Comparison of ENCODE assay signal across 8 mouse cellular contexts in the genomic region with DNA sequence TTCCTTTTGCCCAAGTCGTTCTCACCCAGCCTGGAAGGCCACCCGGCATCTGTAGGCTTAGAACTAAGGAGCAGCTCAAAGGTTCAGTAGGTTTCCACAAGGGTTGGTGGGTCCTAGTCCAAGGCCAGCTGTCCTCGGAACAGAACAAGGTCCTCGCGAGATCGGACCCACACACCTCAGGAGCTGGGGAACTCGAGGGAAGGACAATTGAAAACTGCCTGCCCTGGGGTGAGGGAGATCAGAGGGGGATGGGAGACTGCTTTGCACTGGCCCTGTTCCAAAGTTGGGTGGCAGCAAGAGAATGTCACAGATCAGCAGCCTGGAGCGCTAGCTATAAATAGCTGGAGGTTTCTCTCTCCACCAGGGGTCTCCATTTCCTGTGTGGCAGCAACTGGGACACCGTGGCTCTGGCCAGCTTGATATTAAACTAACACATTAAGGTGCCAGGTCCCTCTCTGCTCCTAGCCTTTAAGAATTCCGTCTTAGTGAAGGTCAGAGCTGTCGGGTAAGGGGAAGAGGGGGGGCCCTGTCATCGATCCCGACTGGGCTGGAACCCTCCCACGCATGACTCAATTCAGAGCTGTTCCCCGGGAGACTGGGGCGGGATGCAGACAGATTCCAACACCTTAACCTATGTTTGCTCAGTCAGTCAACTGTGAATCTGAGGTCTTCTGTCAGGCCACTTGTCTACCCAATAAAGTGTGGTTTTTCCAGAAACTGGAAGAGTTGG. TPM values are rescaled to one million over a fixed set of nuclear protein-coding genes. Genes with fewer than 3 reads are reported as not detected.
A peak's percentile ranks its signal among the peaks of the same experiment; 100 is the strongest.
DNase-seq lines count a peak whose midpoint lies in the region; ATAC-seq lines count a peak whose summit lies in the region.

No protein-coding gene starts in this region.

- peaks cover 24% of the 10 kb centered on the region for H3K36me3 ChIP-seq in hindbrain, embryonic 15.5 days

- H3K4me1 ChIP-seq in hindbrain, embryonic 15.5 days (replicated peaks) = peaks cover 29% of the 10 kb centered on the region

- intact Hi-C loops in left cerebral cortex, postnatal 14 days (cut with DNase I) = loop anchor here (5.0 kb wide), 2 partner anchors 48 to 178 kb away; partner anchors contain the start of gene Cers5

- DNase-seq in left cerebral cortex, adult 18-20 months (ENCODE audit: low spot score in 2 of 2) = peak; percentile 59 to 65
- no peak for DNase-seq in left cerebral cortex, adult 11 months (ENCODE audit: low spot score)
- peak; percentile 85 for DNase-seq in cerebellum, adult 9-11 months
- DNase-seq in frontal cortex, postnatal 36 days (ENCODE audit: low spot score in 2 of 2) = peak; percentile 77 to 78
- peak; percentile 75 to 89 for DNase-seq in left cerebral cortex, postnatal 14 days (ENCODE audit: low spot score in 2 of 2)
- peak; percentile 96 for DNase-seq in skeletal muscle tissue, adult 2 months (ENCODE audit: low read depth, low spot score)

- peak; percentile 19; the same call in 1 of the 2 replicates for ATAC-seq in hindbrain, embryonic 15.5 days (ENCODE audit: low FRiP score, low read depth)
- ATAC-seq in megakaryocyte-erythroid progenitor cell, adult 5-6 weeks (replicated peaks; ENCODE audit: low FRiP score, low TSS enrichment, poor library complexity, severe bottlenecking) = peak; percentile 36

- peak overlapping the region; percentile 61 for H3K4me2 ChIP-seq in hindbrain, embryonic 15.5 days

- H3K27ac ChIP-seq in hindbrain, embryonic 15.5 days (replicated peaks) = peak overlapping the region; percentile 63

- H3K9ac ChIP-seq in hindbrain, embryonic 15.5 days = peak overlapping the region; percentile 26; the same call in 1 of the 2 replicates

- H3K27me3 ChIP-seq in hindbrain, embryonic 15.5 days = no peaks in the 10 kb centered on the region

- WGBS in hindbrain, embryonic 15.5 days = 10% methylated on average over 16 of the region's 16 CpGs

- H3K4me3 ChIP-seq in hindbrain, embryonic 15.5 days = peak overlapping the region; percentile 96

- no peaks in the 10 kb centered on the region for H3K9me3 ChIP-seq in hindbrain, embryonic 15.5 days

RNA-seq across cellular contexts. Expression of gene Cox14, which starts 1.0 kb away (rescaled TPM):
- 100 to 1,000 TPM; 126 TPM for total RNA-seq in left cerebral cortex, adult 18-20 months (2021)
- 171 and 178 TPM in 2 replicates for polyA plus RNA-seq in hindbrain, embryonic 15.5 days (2015; fragmentation: Nextera tagmentation; extraction: Ambion mirVana)
- total RNA-seq in left cerebral cortex, postnatal 14 days (2021) = 100 to 1,000 TPM; 129 to 131 TPM
- total RNA-seq in megakaryocyte-erythroid progenitor cell, adult 5-6 weeks (2014; fragmentation: Nextera tagmentation) = 60.9 and 68.1 TPM in 2 replicates
- 17.2 and 30.4 TPM in 2 replicates for total RNA-seq in megakaryocyte-erythroid progenitor cell, adult 5-6 weeks (2017)

RNA-seq across cellular contexts. Expression of gene Gpd1, which starts 7.1 kb away (rescaled TPM):
- 10 to 100 TPM; 76.6 to 82.3 TPM for total RNA-seq in left cerebral cortex, adult 18-20 months (2021)
- 3.6 and 4.7 TPM in 2 replicates for polyA plus RNA-seq in hindbrain, embryonic 15.5 days (2015; fragmentation: Nextera tagmentation; extraction: Ambion mirVana)
- total RNA-seq in left cerebral cortex, postnatal 14 days (2021) = 10 to 100 TPM; 34.1 to 35.5 TPM
- 0.49 TPM in 1 of 2 replicates, not detected in the other for total RNA-seq in megakaryocyte-erythroid progenitor cell, adult 5-6 weeks (2014; fragmentation: Nextera tagmentation)
- total RNA-seq in megakaryocyte-erythroid progenitor cell, adult 5-6 weeks (2017) = 0.23 TPM in 1 of 2 replicates, not detected in the other

RNA-seq across cellular contexts. Expression of gene Gm17349, which starts 19.2 kb away (rescaled TPM):
- 1 to 10 TPM; 2.6 to 6.1 TPM for total RNA-seq in left cerebral cortex, adult 18-20 months (2021)
- polyA plus RNA-seq in hindbrain, embryonic 15.5 days (2015; fragmentation: Nextera tagmentation; extraction: Ambion mirVana) = not detected in 2 replicates
- total RNA-seq in left cerebral cortex, postnatal 14 days (2021) = 1 to 10 TPM; 5.6 to 8.1 TPM
- total RNA-seq in megakaryocyte-erythroid progenitor cell, adult 5-6 weeks (2014; fragmentation: Nextera tagmentation) = not detected in 2 replicates
- not detected in 2 replicates for total RNA-seq in megakaryocyte-erythroid progenitor cell, adult 5-6 weeks (2017)

RNA-seq across cellular contexts. Expression of gene Smarcd1, which starts 22.5 kb away (rescaled TPM):
- 100 to 1,000 TPM; 149 to 156 TPM for total RNA-seq in left cerebral cortex, adult 18-20 months (2021)
- polyA plus RNA-seq in hindbrain, embryonic 15.5 days (2015; fragmentation: Nextera tagmentation; extraction: Ambion mirVana) = 89.1 and 96.4 TPM in 2 replicates
- 100 to 1,000 TPM; 142 to 143 TPM for total RNA-seq in left cerebral cortex, postnatal 14 days (2021)
- 29.2 and 37.5 TPM in 2 replicates for total RNA-seq in megakaryocyte-erythroid progenitor cell, adult 5-6 weeks (2014; fragmentation: Nextera tagmentation)
- 10.5 and 28.6 TPM in 2 replicates for total RNA-seq in megakaryocyte-erythroid progenitor cell, adult 5-6 weeks (2017)

RNA-seq across cellular contexts. Expression of gene Cers5, which starts 48.2 kb away (rescaled TPM):
- 10 to 100 TPM; 34.4 to 35.2 TPM for total RNA-seq in left cerebral cortex, adult 18-20 months (2021)
- 85.8 and 89.9 TPM in 2 replicates for polyA plus RNA-seq in hindbrain, embryonic 15.5 days (2015; fragmentation: Nextera tagmentation; extraction: Ambion mirVana)
- total RNA-seq in left cerebral cortex, postnatal 14 days (2021) = 10 to 100 TPM; 38.9 to 39.6 TPM
- total RNA-seq in megakaryocyte-erythroid progenitor cell, adult 5-6 weeks (2014; fragmentation: Nextera tagmentation) = 2.4 and 7.2 TPM in 2 replicates
- total RNA-seq in megakaryocyte-erythroid progenitor cell, adult 5-6 weeks (2017) = 2.2 and 8.3 TPM in 2 replicates

Comparison
In these comparisons a context has a peak if more than half of its experiments do, and no peak if none do; other contexts are left out.
1. RNA of gene Gpd1, which starts 7.1 kb away (total RNA-seq): 76.6 to 82.3 TPM in left cerebral cortex, adult 18-20 months and 34.1 to 35.5 TPM in left cerebral cortex, postnatal 14 days; 0.23 to 0.49 TPM in megakaryocyte-erythroid progenitor cell, adult 5-6 weeks; every median in the first group is over 10 times any median in the second.